Mouse (Mus musculus) 3134 (cell line): ENCODE data around the gene Arhgdia.

Experiments
- DNase-seq: peaks from one replicate; pipeline ENCODE4 v3.0.0-alpha.2; 2011; ENCODE audit warnings: low spot score; ENCODE audit not compliant: insufficient read length; ENCODE audit errors: extremely low read depth

Gene Arhgdia

DNA sequence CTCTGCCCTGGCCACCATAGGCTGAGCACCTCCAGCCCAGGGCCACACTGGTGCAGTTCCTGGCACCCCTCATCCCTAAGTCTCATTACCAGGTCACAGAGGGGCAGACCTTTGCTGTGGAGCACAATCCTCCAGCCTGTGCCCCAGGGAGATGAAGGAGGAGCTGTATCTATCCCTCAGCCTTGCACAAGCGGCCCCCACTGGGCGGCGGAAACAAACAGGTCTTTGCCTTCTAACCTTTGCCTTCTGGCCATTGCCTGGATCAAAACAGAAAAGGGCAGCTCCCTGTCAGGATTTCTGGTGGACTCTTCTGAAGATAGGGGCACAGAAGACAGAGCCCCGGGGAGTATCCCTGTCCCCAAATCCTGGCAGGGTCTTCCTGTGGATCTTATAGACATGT is 52.5 kb downstream of the Arhgdia start:
- no peak for DNase-seq
